Mouse (Mus musculus) bone marrow macrophage, adult 2 months (primary cell): ENCODE measurements around the gene Tet1.
"Not testable (repeated sequence)": the region's sequence is repeated elsewhere in the genome, so short reads cannot be mapped to it uniquely, and the experiment has no call there.

Experiments used
- CTCF ChIP-seq: IDR thresholded peaks from 2 replicates; pipeline ENCODE4 v1.5.1; 2012; ENCODE audit warnings: low read depth, mild to moderate bottlenecking, low read length, moderate library complexity
- POLR2A ChIP-seq: IDR thresholded peaks from 2 replicates; pipeline ENCODE4 v1.6.1; 2012; ENCODE audit warnings: mild to moderate bottlenecking, low read depth, low read length, borderline replicate concordance

- not testable (repeated sequence) for TF ChIP-seq CTCF, POLR2A
Observed at GRCm38 (mm10) chr10:62908896-62909295, at the start of gene Tet1.
